Mouse (Mus musculus) c-Kit-positive CD71-positive TER-119-positive erythroid progenitor cells, embryonic 14.5 days (primary cell): ENCODE results near the gene Bcat2.

Experiments used
- DNase-seq: peaks from one replicate; pipeline ENCODE4 v3.0.0-alpha.2; 2013; ENCODE audit warnings: low spot score

Gene Bcat2

GRCm38 (mm10) chr7:45587631-45588592, 18.0 kb downstream of the Bcat2 start:
- DNase-seq, result no peak

- peak; percentile 84 for DNase-seq
Measured at GRCm38 (mm10) chr7:45589173-45589572, 19.2 kb downstream of the Bcat2 start.

- no peak for DNase-seq
Measured at GRCm38 (mm10) chr7:45589898-45590297, 19.9 kb downstream of the Bcat2 start.

GRCm38 (mm10) chr7:45590874-45591273, 20.9 kb downstream of the Bcat2 start:
- DNase-seq, result peak; percentile 36

GRCm38 (mm10) chr7:45591880-45592279, 21.9 kb downstream of the Bcat2 start:
- DNase-seq, result no peak

- DNase-seq, result peak; percentile 66
Measured at GRCm38 (mm10) chr7:45593118-45593815, 23.3 kb downstream of the Bcat2 start.

GRCm38 (mm10) chr7:45595176-45595575, 25.2 kb downstream of the Bcat2 start:
- no peak for DNase-seq

GRCm38 (mm10) chr7:45596107-45596506, 26.2 kb downstream of the Bcat2 start:
- DNase-seq, result no peak

- DNase-seq, result no peak
Measured at GRCm38 (mm10) chr7:45597013-45597412, 27.1 kb downstream of the Bcat2 start.

GRCm38 (mm10) chr7:45597527-45597926, 27.6 kb downstream of the Bcat2 start:
- no peak for DNase-seq

GRCm38 (mm10) chr7:45598960-45599879, 29.3 kb downstream of the Bcat2 start:
- no peak for DNase-seq

- DNase-seq, result no peak
Measured at GRCm38 (mm10) chr7:45605704-45606289, 35.8 kb downstream of the Bcat2 start.

GRCm38 (mm10) chr7:45609511-45609910, 39.6 kb downstream of the Bcat2 start:
- DNase-seq, result no peak

- no peak for DNase-seq
Measured at GRCm38 (mm10) chr7:45616277-45616676, 46.3 kb downstream of the Bcat2 start.

GRCm38 (mm10) chr7:45617042-45617695, 47.2 kb downstream of the Bcat2 start, which contains the start of gene Fut1:
Gene Fut1, plus strand, starts transcription at chr7:45617289.
- no peak for DNase-seq

GRCm38 (mm10) chr7:45618316-45618715, 48.4 kb downstream of the Bcat2 start:
- DNase-seq, result no peak

GRCm38 (mm10) chr7:45619592-45619991, 49.6 kb downstream of the Bcat2 start:
- no peak for DNase-seq

- DNase-seq, result peak; percentile 57
Measured at GRCm38 (mm10) chr7:45621443-45621842, 51.5 kb downstream of the Bcat2 start, which contains the start of gene Izumo1. Gene Izumo1, plus strand, starts transcription at chr7:45621811.

GRCm38 (mm10) chr7:45623507-45623906, 53.6 kb downstream of the Bcat2 start:
- no peak for DNase-seq

GRCm38 (mm10) chr7:45624718-45625117, 54.8 kb downstream of the Bcat2 start:
- no peak for DNase-seq

GRCm38 (mm10) chr7:45625481-45625880, 55.5 kb downstream of the Bcat2 start:
- no peak for DNase-seq
